Mouse (Mus musculus) midbrain, embryonic 13.5 days (tissue): ENCODE measurements around the gene Iqcf3. TPM values are rescaled to one million over a fixed set of nuclear protein-coding genes. Genes with fewer than 3 reads are reported as not detected.

Source experiments
- ATAC-seq: fragments of 200-750 bp; cut with Nextera tagmentation; 2 replicates; pipeline ENCODE4 v1.8.0; 2017; ENCODE audit warnings: mild to moderate bottlenecking, moderate TSS enrichment, moderate library complexity
- H3K27ac ChIP-seq: fragments of 300-500 bp; sonication (generic); 2 replicates; pipeline ENCODE4 v1.5.1; 2015; ENCODE audit warnings: inconsistent platforms, mild to moderate bottlenecking, moderate library complexity
- H3K27me3 ChIP-seq: fragments of 300-500 bp; sonication (generic); 2 replicates; pipeline ENCODE4 v1.6.1; 2015; ENCODE audit warnings: mild to moderate bottlenecking, inconsistent platforms
- H3K36me3 ChIP-seq: fragments of 300-500 bp; sonication (generic); 2 replicates; pipeline ENCODE4 v1.6.1; 2015; ENCODE audit warnings: mild to moderate bottlenecking, inconsistent platforms
- H3K4me1 ChIP-seq: fragments of 300-500 bp; sonication (generic); replicated peaks from 2 replicates; pipeline ENCODE4 v1.6.1; 2015; ENCODE audit warnings: inconsistent platforms
- H3K4me2 ChIP-seq: fragments of 300-500 bp; sonication (generic); replicated peaks from 2 replicates; pipeline ENCODE4 v1.6.1; 2015; ENCODE audit warnings: moderate library complexity, mild to moderate bottlenecking, inconsistent platforms
- H3K4me3 ChIP-seq: fragments of 300-500 bp; sonication (generic); replicated peaks from 2 replicates; pipeline ENCODE4 v1.5.1; 2015; ENCODE audit warnings: mild to moderate bottlenecking, inconsistent platforms
- H3K9ac ChIP-seq: fragments of 300-500 bp; sonication (generic); replicated peaks from 2 replicates; pipeline ENCODE4 v1.6.1; 2015; ENCODE audit warnings: mild to moderate bottlenecking, inconsistent platforms
- H3K9me3 ChIP-seq: fragments of 300-500 bp; sonication (generic); 2 replicates; pipeline ENCODE4 v1.6.1; 2016; ENCODE audit warnings: mild to moderate bottlenecking, inconsistent platforms
- WGBS: fragments of 180-500 bp; shearing (Covaris S2); methylation state at CpG from one replicate; pipeline ENCODE4 v1.1.7; 2015; 5-methylcytosine and 5-hydroxymethylcytosine counted together
- polyA plus RNA-seq: library from polyadenylated mRNA; unstranded; fragments of >200 nt; fragmentation: Nextera tagmentation; extraction: Ambion mirVana; gene quantifications from 2 replicates; pipeline ENCODE4 v1.2.1, GENCODE M21; 2015

Iqcf3 gene
- polyA plus RNA-seq, 1 experiment from 2014 or later = not detected

- H3K4me3 ChIP-seq = no peak overlapping the region; the same call in 1 of the 2 replicates
- H3K27ac ChIP-seq = no peak overlapping the region
- 35% methylated on average over 16 of the region's 16 CpGs for WGBS
- ATAC-seq = no peak; the same call in 1 of the 2 replicates
- H3K9ac ChIP-seq = peak overlapping the region; percentile 42; the same call in 1 of the 2 replicates
- H3K27me3 ChIP-seq = no peaks in the 10 kb centered on the region
- H3K36me3 ChIP-seq = peaks cover 12% of the 10 kb centered on the region
- no peaks in the 10 kb centered on the region for H3K9me3 ChIP-seq
- H3K4me2 ChIP-seq = peak overlapping the region; percentile 28
- H3K4me1 ChIP-seq = peaks cover 42% of the 10 kb centered on the region
These were observed 85.2 kb downstream of the Iqcf3 start for GRCm38 (mm10) chr9:106476002-106476923.

GRCm38 (mm10) chr9:106475663-106476001 is 85.8 kb downstream of the Iqcf3 start, which contains the start of gene Rrp9:
Rrp9 (plus strand) TSS chr9:106475963.
- no peak for ATAC-seq
- Histone ChIP-seq H3K36me3 (peaks cover 6% of the 10 kb centered on the region), H3K9ac (peak within 1 kb of the TSS; percentile 42; the same call in 1 of the 2 replicates), H3K4me2 (peak within 1 kb of the TSS; percentile 28), H3K27me3 (no peaks in the 10 kb centered on the region), H3K4me3 (no peak within 1 kb of the TSS; the same call in 1 of the 2 replicates), H3K4me1 (peaks cover 42% of the 10 kb centered on the region), H3K27ac (no peak within 1 kb of the TSS), H3K9me3 (no peaks in the 10 kb centered on the region)
- 88% methylated on average over 10 of the region's 10 CpGs for WGBS

DNA sequence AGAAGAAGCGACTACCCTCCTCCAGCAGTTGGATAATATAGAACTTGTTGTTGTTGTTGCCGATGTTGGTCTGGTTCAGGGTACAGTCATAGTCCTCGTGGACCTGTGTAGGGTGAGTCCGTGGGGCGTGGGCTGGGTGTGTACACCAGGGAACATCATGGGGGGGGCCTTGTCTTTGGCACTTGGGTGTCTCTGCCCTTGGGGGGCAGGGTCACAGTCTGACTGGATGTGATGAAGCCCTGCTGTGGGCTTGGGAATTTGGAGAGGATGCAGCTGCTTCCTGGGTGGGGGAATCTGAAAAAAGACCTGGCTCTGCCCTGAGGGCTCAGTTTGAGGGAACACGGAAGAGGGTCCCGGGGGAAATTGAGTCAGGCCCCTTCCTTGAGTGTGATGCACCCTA is 86.4 kb downstream of the Iqcf3 start:
- no peak for ATAC-seq
- H3K27ac ChIP-seq = no peak overlapping the region
- no peaks in the 10 kb centered on the region for H3K27me3 ChIP-seq
- WGBS = 68% methylated on average over 7 of the region's 7 CpGs
- no peak overlapping the region for H3K4me3 ChIP-seq
- H3K4me1 ChIP-seq = peaks cover 42% of the 10 kb centered on the region
- H3K9ac ChIP-seq = 0 out of 2 replicates have a peak overlapping the region, but pooled peaks have one; percentile 39
- no peaks in the 10 kb centered on the region for H3K9me3 ChIP-seq
- no peak overlapping the region for H3K4me2 ChIP-seq
- peaks cover under 1% of the 10 kb centered on the region; the same call in 1 of the 2 replicates for H3K36me3 ChIP-seq

DNA sequence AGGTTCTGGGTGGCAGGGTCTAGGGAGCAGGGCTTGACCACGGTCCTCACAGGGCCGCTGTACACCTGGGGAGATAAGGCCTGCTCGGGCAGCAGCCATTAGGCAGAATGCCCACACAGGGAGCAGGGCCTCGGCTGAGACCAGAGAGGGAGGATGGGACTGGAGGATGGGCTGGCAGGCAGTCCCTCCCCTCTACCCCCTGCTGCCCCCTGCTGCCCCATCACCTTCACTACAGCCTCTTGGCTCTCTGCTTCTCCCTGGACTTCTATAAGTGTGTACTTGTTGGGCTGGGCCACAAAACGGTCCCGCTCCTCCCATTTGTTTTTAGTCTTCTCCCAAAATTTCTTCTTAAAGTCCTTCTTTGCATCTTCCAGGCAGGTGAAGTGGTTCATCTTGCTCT is 87.0 kb downstream of the Iqcf3 start:
- WGBS = 6% methylated on average over 6 of the region's 6 CpGs
- peak; percentile 7; the same call in 1 of the 2 replicates for ATAC-seq
- no peak overlapping the region for H3K4me2 ChIP-seq
- peaks cover 42% of the 10 kb centered on the region for H3K4me1 ChIP-seq
- H3K27me3 ChIP-seq = no peaks in the 10 kb centered on the region
- no peak overlapping the region for H3K4me3 ChIP-seq
- no peaks in the 10 kb centered on the region for H3K9me3 ChIP-seq
- 0 out of 2 replicates have a peak overlapping the region, but pooled peaks have one; percentile 39 for H3K9ac ChIP-seq
- no peak overlapping the region for H3K27ac ChIP-seq
- H3K36me3 ChIP-seq = no peaks in the 10 kb centered on the region

GRCm38 (mm10) chr9:106473753-106474105 is 87.7 kb downstream of the Iqcf3 start:
- Histone ChIP-seq H3K36me3 (no peaks in the 10 kb centered on the region), H3K27ac (no peak overlapping the region), H3K4me3 (no peak overlapping the region), H3K27me3 (no peaks in the 10 kb centered on the region), H3K4me2 (no peak overlapping the region), H3K9ac (0 out of 2 replicates have a peak overlapping the region, but pooled peaks have one; percentile 32), H3K4me1 (peaks cover 42% of the 10 kb centered on the region), H3K9me3 (no peaks in the 10 kb centered on the region)
- ATAC-seq = no peak
- WGBS = 86% methylated on average over 5 of the region's 5 CpGs

DNA sequence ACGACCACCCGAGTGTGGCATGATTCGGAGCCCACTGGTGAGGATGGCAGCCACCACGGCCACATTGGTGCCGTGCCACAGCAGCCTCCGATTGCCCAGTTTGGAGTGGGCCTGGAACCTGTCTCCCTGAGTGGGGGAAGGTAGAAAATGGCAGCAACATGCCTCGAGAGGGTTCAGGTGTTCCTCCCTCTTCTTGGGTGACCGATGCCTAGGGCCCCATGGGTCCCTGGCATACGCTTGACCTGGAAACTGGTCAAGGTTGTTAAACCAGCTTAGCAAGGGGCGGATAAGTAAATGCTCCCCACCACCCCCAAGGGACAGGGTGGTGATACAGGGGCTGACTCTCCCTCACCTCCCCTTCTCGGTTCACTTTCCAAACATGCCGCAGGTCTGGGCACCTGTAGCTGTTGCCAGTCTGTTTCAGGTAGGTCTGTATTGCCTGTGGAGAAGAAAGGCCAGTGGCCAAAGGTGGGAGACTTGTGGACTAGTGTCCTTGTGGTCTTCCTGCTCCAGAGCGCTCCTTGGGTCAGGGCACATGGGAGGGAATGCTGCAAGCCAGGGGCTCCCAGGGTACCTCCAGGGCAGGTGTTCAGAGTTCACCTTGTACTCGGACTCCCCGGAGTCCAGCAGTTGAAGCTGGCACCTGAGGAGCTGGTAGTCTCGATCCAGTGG is 88.2 kb downstream of the Iqcf3 start:
- Histone ChIP-seq H3K27me3 (no peaks in the 10 kb centered on the region), H3K4me3 (no peak overlapping the region), H3K4me1 (peaks cover 37% of the 10 kb centered on the region), H3K9ac (no peak overlapping the region), H3K9me3 (no peaks in the 10 kb centered on the region), H3K27ac (no peak overlapping the region), H3K4me2 (no peak overlapping the region), H3K36me3 (no peaks in the 10 kb centered on the region)
- ATAC-seq = no peak
- WGBS = 93% methylated on average over 16 of the region's 16 CpGs

GRCm38 (mm10) chr9:106472321-106472720 is 89.1 kb downstream of the Iqcf3 start:
- Histone ChIP-seq H3K27ac (no peak overlapping the region), H3K36me3 (no peaks in the 10 kb centered on the region), H3K4me2 (no peak overlapping the region), H3K4me3 (no peak overlapping the region), H3K9ac (no peak overlapping the region), H3K27me3 (no peaks in the 10 kb centered on the region), H3K4me1 (peaks cover 28% of the 10 kb centered on the region), H3K9me3 (no peaks in the 10 kb centered on the region)
- WGBS = 76% methylated on average over 4 of the region's 4 CpGs
- ATAC-seq = no peak

DNA sequence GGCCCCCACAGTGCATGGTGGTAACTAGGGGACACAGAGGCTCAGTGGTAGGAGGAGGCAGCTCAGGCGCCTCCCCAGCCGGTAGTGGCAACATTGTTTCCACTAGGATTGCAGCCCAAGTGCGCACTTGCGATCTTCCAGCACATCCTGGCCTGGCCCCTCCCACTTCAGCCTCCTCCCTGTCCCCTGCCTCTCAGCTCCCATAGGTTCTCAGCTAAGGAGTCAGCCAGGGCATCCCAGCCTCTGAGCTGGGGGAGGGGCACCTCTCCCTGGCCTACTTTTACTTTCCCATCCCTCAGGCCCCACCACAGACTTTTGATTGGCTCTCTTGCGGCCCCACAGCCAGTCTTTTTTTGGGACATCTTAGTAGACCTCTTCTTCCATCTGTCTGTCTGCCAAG is 89.5 kb downstream of the Iqcf3 start:
- H3K9me3 ChIP-seq = no peaks in the 10 kb centered on the region
- H3K4me2 ChIP-seq = no peak overlapping the region
- 11% methylated on average over 5 of the region's 5 CpGs for WGBS
- no peak overlapping the region for H3K27ac ChIP-seq
- ATAC-seq = no peak
- no peaks in the 10 kb centered on the region for H3K27me3 ChIP-seq
- no peaks in the 10 kb centered on the region for H3K36me3 ChIP-seq
- no peak overlapping the region for H3K9ac ChIP-seq
- H3K4me1 ChIP-seq = peaks cover 28% of the 10 kb centered on the region
- H3K4me3 ChIP-seq = no peak overlapping the region

GRCm38 (mm10) chr9:106470991-106471750 is 90.3 kb downstream of the Iqcf3 start:
- ATAC-seq = no peak
- H3K4me1 ChIP-seq = peaks cover 23% of the 10 kb centered on the region
- no peaks in the 10 kb centered on the region for H3K27me3 ChIP-seq
- no peak overlapping the region for H3K9ac ChIP-seq
- no peak overlapping the region for H3K27ac ChIP-seq
- no peaks in the 10 kb centered on the region for H3K36me3 ChIP-seq
- H3K4me2 ChIP-seq = no peak overlapping the region
- H3K9me3 ChIP-seq = no peaks in the 10 kb centered on the region
- 67% methylated on average over 14 of the region's 14 CpGs for WGBS
- no peak overlapping the region for H3K4me3 ChIP-seq

DNA sequence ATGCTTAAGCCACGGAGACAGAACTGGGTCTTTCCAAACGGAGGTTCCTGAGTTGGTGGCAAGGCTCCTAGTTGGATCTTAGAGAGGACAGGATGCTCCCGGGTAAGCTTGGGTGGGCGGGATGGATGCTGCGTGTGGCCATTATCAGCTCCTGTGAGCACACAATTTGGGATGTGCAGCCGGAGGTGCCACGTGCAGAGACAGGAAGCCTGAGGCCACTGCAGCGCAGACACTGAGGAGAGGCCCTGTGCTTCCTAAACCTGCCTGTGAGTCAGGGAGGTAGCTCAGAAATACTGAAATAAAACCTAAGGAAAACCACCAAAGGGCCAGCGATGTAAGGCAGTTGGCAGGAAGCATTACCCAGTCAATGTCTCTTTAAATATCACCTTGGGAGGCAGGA is 91.7 kb downstream of the Iqcf3 start:
- Histone ChIP-seq H3K9me3 (no peaks in the 10 kb centered on the region), H3K9ac (no peak overlapping the region), H3K4me2 (no peak overlapping the region), H3K27ac (no peak overlapping the region), H3K4me1 (peaks cover 31% of the 10 kb centered on the region), H3K36me3 (no peaks in the 10 kb centered on the region), H3K4me3 (no peak overlapping the region), H3K27me3 (no peaks in the 10 kb centered on the region)
- no peak for ATAC-seq
- WGBS = 74% methylated on average over 9 of the region's 9 CpGs

DNA sequence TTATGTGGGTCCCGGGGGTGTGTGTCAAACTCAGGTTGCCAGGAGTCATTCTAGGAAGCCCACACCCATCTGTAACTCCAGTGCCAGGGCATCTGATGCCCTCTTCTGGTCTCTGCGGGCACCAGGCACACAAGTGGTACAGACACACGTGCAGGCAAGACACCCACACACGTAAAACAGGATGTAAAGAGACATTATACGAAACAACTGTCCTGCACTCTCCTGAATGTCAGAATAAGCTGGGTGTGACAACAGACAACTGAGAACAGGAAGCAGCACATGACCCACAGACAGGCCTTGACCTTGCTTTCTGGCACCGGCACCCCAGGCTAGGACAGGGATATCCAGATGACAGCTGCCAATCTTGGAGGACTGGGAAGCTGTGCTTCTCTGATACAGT is 92.1 kb downstream of the Iqcf3 start:
- H3K27ac ChIP-seq = no peak overlapping the region
- H3K36me3 ChIP-seq = peaks cover 4% of the 10 kb centered on the region
- no peak overlapping the region for H3K4me3 ChIP-seq
- H3K4me2 ChIP-seq = no peak overlapping the region
- H3K4me1 ChIP-seq = peaks cover 32% of the 10 kb centered on the region
- no peak overlapping the region for H3K9ac ChIP-seq
- no peaks in the 10 kb centered on the region for H3K27me3 ChIP-seq
- H3K9me3 ChIP-seq = no peaks in the 10 kb centered on the region
- ATAC-seq = no peak
- 75% methylated on average over 6 of the region's 6 CpGs for WGBS
